Mouse (Mus musculus) C2C12 (cell line): ENCODE results near the gene Atxn7l3. TPM values are rescaled to one million over a fixed set of nuclear protein-coding genes. Genes with fewer than 3 reads are reported as not detected.

ENCODE experiments used
- H3K27me3 ChIP-seq: one replicate; pipeline ENCODE4 v1.6.1; 2011; ENCODE audit not compliant: control insufficient read depth, insufficient read depth, insufficient read length
- H3K36me3 ChIP-seq: one replicate; pipeline ENCODE4 v1.6.1; 2011; ENCODE audit not compliant: control insufficient read depth, insufficient read depth
- H3K4me3 ChIP-seq: one replicate; pipeline ENCODE4 v1.5.1; 2011; ENCODE audit warnings: mild to moderate bottlenecking, control low read depth; ENCODE audit not compliant: poor library complexity, insufficient read depth, severe bottlenecking
- H3K79me2 ChIP-seq: one replicate; pipeline ENCODE4 v1.6.1; 2011; ENCODE audit not compliant: control insufficient read depth, insufficient read depth
- H3K79me3 ChIP-seq: one replicate; pipeline ENCODE4 v1.6.1; 2011; ENCODE audit warnings: low read depth, control low read depth
- H3ac ChIP-seq: one replicate; pipeline ENCODE3; 2011; ENCODE audit warnings: low read depth; ENCODE audit not compliant: control insufficient read depth, insufficient read length
- CEBPB ChIP-seq: IDR thresholded peaks from one replicate; pipeline ENCODE4 v1.6.1; 2011; ENCODE audit warnings: low read depth, mild to moderate bottlenecking, control low read depth, moderate library complexity
- CTCF ChIP-seq: IDR thresholded peaks from one replicate; pipeline ENCODE4 v1.5.1; 2011; ENCODE audit not compliant: control insufficient read depth, insufficient read depth, insufficient read length
- FOSL1 ChIP-seq: IDR thresholded peaks from one replicate; pipeline ENCODE4 v1.8.0; 2011; ENCODE audit warnings: mild to moderate bottlenecking, low read length; ENCODE audit not compliant: poor library complexity, insufficient read depth, severe bottlenecking
- MAX ChIP-seq: IDR thresholded peaks from one replicate; pipeline ENCODE4 v1.6.1; 2011; ENCODE audit warnings: mild to moderate bottlenecking, control low read depth
- MYOD1 ChIP-seq: IDR thresholded peaks from one replicate; pipeline ENCODE4 v1.6.1; 2011; ENCODE audit warnings: low read depth; ENCODE audit not compliant: control insufficient read depth, insufficient read length
- MYOG ChIP-seq: IDR thresholded peaks from one replicate; pipeline ENCODE4 v1.6.1; 2011; ENCODE audit not compliant: control insufficient read depth, insufficient read length; ENCODE audit errors: extremely low read depth
- USF1 ChIP-seq: IDR thresholded peaks from one replicate; pipeline ENCODE4 v1.6.1; 2011; ENCODE audit warnings: low read depth, mild to moderate bottlenecking, control low read depth, moderate library complexity
- polyA plus RNA-seq: library from polyadenylated mRNA; unstranded; fragments of >200 nt; fragmentation: generic; extraction: Trizol; gene quantifications from one replicate; pipeline ENCODE4 v1.2.1, GENCODE M21; 2012; ENCODE audit warnings: missing spikeins

Gene Atxn7l3
- polyA plus RNA-seq, 1 experiment, result 33.9 TPM

GRCm38 (mm10) chr11:102323516-102323915 lies 27.1 kb upstream of the Atxn7l3 start:
- H3K79me2 ChIP-seq, result peaks cover 7% of the 10 kb centered on the region
- H3K36me3 ChIP-seq, result no peaks in the 10 kb centered on the region
- no peak overlapping the region for H3ac ChIP-seq
- TF ChIP-seq FOSL1 (no peak), CTCF (no peak), CEBPB (no peak), MYOG (no peak), MAX (no peak), MYOD1 (no peak)
- peaks cover 14% of the 10 kb centered on the region for H3K27me3 ChIP-seq
- no peak overlapping the region for H3K4me3 ChIP-seq
- peaks cover 1% of the 10 kb centered on the region for H3K79me3 ChIP-seq

- Histone ChIP-seq H3K79me3 (peaks cover 6% of the 10 kb centered on the region), H3K27me3 (peaks cover 12% of the 10 kb centered on the region), H3K36me3 (no peaks in the 10 kb centered on the region), H3ac (no peak overlapping the region), H3K79me2 (peaks cover 20% of the 10 kb centered on the region), H3K4me3 (no peak overlapping the region)
- TF ChIP-seq MYOD1, result no peak
- no peak for TF ChIP-seq FOSL1
- TF ChIP-seq MAX, result no peak
Measured at GRCm38 (mm10) chr11:102321931-102322330, 25.5 kb upstream of the Atxn7l3 start.

- TF ChIP-seq FOSL1, result no peak
- H3K79me2 ChIP-seq, result peaks cover 33% of the 10 kb centered on the region
- peaks cover 15% of the 10 kb centered on the region for H3K79me3 ChIP-seq
- no peak overlapping the region for H3K4me3 ChIP-seq
- peaks cover 6% of the 10 kb centered on the region for H3K27me3 ChIP-seq
- peaks cover 4% of the 10 kb centered on the region for H3K36me3 ChIP-seq
- no peak overlapping the region for H3ac ChIP-seq
Measured at GRCm38 (mm10) chr11:102320686-102321005, 24.2 kb upstream of the Atxn7l3 start.

GRCm38 (mm10) chr11:102319941-102320685 lies 23.7 kb upstream of the Atxn7l3 start:
- peak overlapping the region; percentile 13 for H3ac ChIP-seq
- no peak for TF ChIP-seq MYOG
- no peak for TF ChIP-seq CEBPB
- no peak for TF ChIP-seq CTCF
- TF ChIP-seq MYOD1, result no peak
- no peak for TF ChIP-seq USF1
- TF ChIP-seq MAX, result no peak
- no peak for TF ChIP-seq FOSL1
- H3K79me3 ChIP-seq, result peaks cover 20% of the 10 kb centered on the region
- H3K27me3 ChIP-seq, result peaks cover 6% of the 10 kb centered on the region
- peak overlapping the region; percentile 78 for H3K4me3 ChIP-seq
- peaks cover 9% of the 10 kb centered on the region for H3K36me3 ChIP-seq
- H3K79me2 ChIP-seq, result peaks cover 39% of the 10 kb centered on the region

- peaks cover 24% of the 10 kb centered on the region for H3K79me3 ChIP-seq
- H3K36me3 ChIP-seq, result peaks cover 14% of the 10 kb centered on the region
- H3K79me2 ChIP-seq, result peaks cover 46% of the 10 kb centered on the region
- H3K27me3 ChIP-seq, result peaks cover 6% of the 10 kb centered on the region
- H3K4me3 ChIP-seq, result peak within 1 kb of the TSS; percentile 78
- TF ChIP-seq MYOD1, result no peak
- no peak for TF ChIP-seq CTCF
- TF ChIP-seq CEBPB, result no peak
- no peak for TF ChIP-seq USF1
- TF ChIP-seq MAX, result no peak
- TF ChIP-seq MYOG, result no peak
- TF ChIP-seq FOSL1, result no peak
- peak within 1 kb of the TSS; percentile 94 for H3ac ChIP-seq
Measured at GRCm38 (mm10) chr11:102319410-102319792, 23.0 kb upstream of the Atxn7l3 start, which contains the start of gene Ubtf. Gene Ubtf (minus strand): TSS chr11:102319742.

- Histone ChIP-seq H3K79me3 (peaks cover 24% of the 10 kb centered on the region), H3K36me3 (peaks cover 20% of the 10 kb centered on the region), H3ac (peak overlapping the region; percentile 94), H3K4me3 (peak overlapping the region; percentile 78), H3K79me2 (peaks cover 52% of the 10 kb centered on the region), H3K27me3 (peaks cover 6% of the 10 kb centered on the region)
- TF ChIP-seq USF1 (no peak), MAX (no peak), FOSL1 (no peak), MYOD1 (no peak), MYOG (no peak), CTCF (no peak), CEBPB (no peak)
Measured at GRCm38 (mm10) chr11:102318576-102319409, 22.4 kb upstream of the Atxn7l3 start.
